Mouse (Mus musculus): ENCODE measurements at regions not wholly inside any gene's neighbourhood (a gene's known extent, or its start where the extent isn't known, plus 50 kb on each side); places are given as distances from the start of the nearest gene placed in this dataset.

GRCm38 (mm10) chr14:120144451-120144850, 102.2 kb upstream of the Oxgr1 start:
- no peak for TF ChIP-seq POLR2A (IDR thresholded peaks at IDR 0.05; ENCODE audit: borderline replicate concordance, extremely low read depth, insufficient read depth, insufficient read length)
- 83% methylated on average over 6 of the region's 6 CpGs for WGBS
- DNase-seq (ENCODE audit: low spot score) (no peak), ATAC-seq (ENCODE audit: low FRiP score, low read depth) (no peak)
- peaks cover 29% of the 10 kb centered on the region for H3K4me1 ChIP-seq (ENCODE audit: control insufficient read depth, insufficient read depth, low read length)
- H3K27ac ChIP-seq (replicated peaks; ENCODE audit: low read depth, low read length), result no peak overlapping the region
- H3K27me3 ChIP-seq (ENCODE audit: control insufficient read depth, insufficient read depth, low read length), result no peaks in the 10 kb centered on the region
- H3K9ac ChIP-seq (ENCODE audit: low read depth, low read length, severe bottlenecking), result no peak overlapping the region
- H3K4me3 ChIP-seq (replicated peaks; ENCODE audit: low read length), result no peak overlapping the region
- no peak overlapping the region for H3K4me2 ChIP-seq (replicated peaks; ENCODE audit: low read depth, low read length, severe bottlenecking)
- no peaks in the 10 kb centered on the region for H3K36me3 ChIP-seq (ENCODE audit: control insufficient read depth, insufficient read depth, low read length)
- no peaks in the 10 kb centered on the region for H3K9me3 ChIP-seq (ENCODE audit: control insufficient read depth, low read length)

GRCm38 (mm10) chr14:120146312-120146711, 104.1 kb upstream of the Oxgr1 start:
- no peaks in the 10 kb centered on the region for H3K36me3 ChIP-seq (ENCODE audit: control insufficient read depth, insufficient read depth, low read length)
- H3K9ac ChIP-seq (ENCODE audit: low read depth, low read length, severe bottlenecking), result no peak overlapping the region
- H3K27ac ChIP-seq (replicated peaks; ENCODE audit: low read depth, low read length), result peak overlapping the region; percentile 52
- no peak for ATAC-seq (ENCODE audit: low FRiP score, low read depth)
- 81% methylated on average over 11 of the region's 11 CpGs for WGBS
- TF ChIP-seq POLR2A (IDR thresholded peaks at IDR 0.05; ENCODE audit: borderline replicate concordance, extremely low read depth, insufficient read depth, insufficient read length), result no peak
- no peak for DNase-seq (ENCODE audit: low spot score)
- no peak overlapping the region for H3K4me3 ChIP-seq (replicated peaks; ENCODE audit: low read length)
- H3K4me2 ChIP-seq (replicated peaks; ENCODE audit: low read depth, low read length, severe bottlenecking), result no peak overlapping the region
- no peaks in the 10 kb centered on the region for H3K9me3 ChIP-seq (ENCODE audit: control insufficient read depth, low read length)
- H3K4me1 ChIP-seq (ENCODE audit: control insufficient read depth, insufficient read depth, low read length), result peaks cover 41% of the 10 kb centered on the region
- no peaks in the 10 kb centered on the region for H3K27me3 ChIP-seq (ENCODE audit: control insufficient read depth, insufficient read depth, low read length)

- Histone ChIP-seq H3K27me3 (ENCODE audit: control insufficient read depth, insufficient read depth, low read length) (no peaks in the 10 kb centered on the region), H3K36me3 (ENCODE audit: control insufficient read depth, insufficient read depth, low read length) (no peaks in the 10 kb centered on the region), H3K9me3 (ENCODE audit: control insufficient read depth, low read length) (no peaks in the 10 kb centered on the region), H3K4me2 (replicated peaks; ENCODE audit: low read depth, low read length, severe bottlenecking) (no peak overlapping the region), H3K27ac (replicated peaks; ENCODE audit: low read depth, low read length) (peak overlapping the region; percentile 52), H3K4me3 (replicated peaks; ENCODE audit: low read length) (no peak overlapping the region), H3K4me1 (ENCODE audit: control insufficient read depth, insufficient read depth, low read length) (peaks cover 41% of the 10 kb centered on the region), H3K9ac (ENCODE audit: low read depth, low read length, severe bottlenecking) (no peak overlapping the region)
- WGBS, result 34% methylated on average over 8 of the region's 8 CpGs
- TF ChIP-seq POLR2A (IDR thresholded peaks at IDR 0.05; ENCODE audit: borderline replicate concordance, extremely low read depth, insufficient read depth, insufficient read length), result no peak
- ATAC-seq (ENCODE audit: low FRiP score, low read depth) (peak; percentile 57), DNase-seq (ENCODE audit: low spot score) (peak; percentile 62)
Measured at GRCm38 (mm10) chr14:120146908-120147770, 104.9 kb upstream of the Oxgr1 start.

GRCm38 (mm10) chr14:120148803-120149202, 106.6 kb upstream of the Oxgr1 start:
- WGBS, result 37% methylated on average over 11 of the region's 11 CpGs
- DNase-seq (ENCODE audit: low spot score) (peak; percentile 59), ATAC-seq (ENCODE audit: low FRiP score, low read depth) (peak; percentile 73)
- Histone ChIP-seq H3K9ac (ENCODE audit: low read depth, low read length, severe bottlenecking) (peak overlapping the region; percentile 34), H3K27ac (replicated peaks; ENCODE audit: low read depth, low read length) (peak overlapping the region; percentile 87), H3K27me3 (ENCODE audit: control insufficient read depth, insufficient read depth, low read length) (no peaks in the 10 kb centered on the region), H3K9me3 (ENCODE audit: control insufficient read depth, low read length) (no peaks in the 10 kb centered on the region), H3K36me3 (ENCODE audit: control insufficient read depth, insufficient read depth, low read length) (no peaks in the 10 kb centered on the region), H3K4me3 (replicated peaks; ENCODE audit: low read length) (peak overlapping the region; percentile 25), H3K4me2 (replicated peaks; ENCODE audit: low read depth, low read length, severe bottlenecking) (peak overlapping the region; percentile 33), H3K4me1 (ENCODE audit: control insufficient read depth, insufficient read depth, low read length) (peaks cover 44% of the 10 kb centered on the region)
- TF ChIP-seq POLR2A (IDR thresholded peaks at IDR 0.05; ENCODE audit: borderline replicate concordance, extremely low read depth, insufficient read depth, insufficient read length), result no peak

- no peak overlapping the region for H3K4me3 ChIP-seq (replicated peaks; ENCODE audit: low read length)
- peaks cover 50% of the 10 kb centered on the region for H3K4me1 ChIP-seq (ENCODE audit: control insufficient read depth, insufficient read depth, low read length)
- peak overlapping the region; percentile 33; the same call in 1 of the 2 replicates for H3K4me2 ChIP-seq (replicated peaks; ENCODE audit: low read depth, low read length, severe bottlenecking)
- H3K27ac ChIP-seq (replicated peaks; ENCODE audit: low read depth, low read length), result peak overlapping the region; percentile 87
- no peak overlapping the region for H3K9ac ChIP-seq (ENCODE audit: low read depth, low read length, severe bottlenecking)
- 65% methylated on average over 11 of the region's 11 CpGs for WGBS
- no peaks in the 10 kb centered on the region for H3K36me3 ChIP-seq (ENCODE audit: control insufficient read depth, insufficient read depth, low read length)
- DNase-seq (ENCODE audit: low spot score) (no peak), ATAC-seq (ENCODE audit: low FRiP score, low read depth) (no peak)
- H3K9me3 ChIP-seq (ENCODE audit: control insufficient read depth, low read length), result no peaks in the 10 kb centered on the region
- no peaks in the 10 kb centered on the region for H3K27me3 ChIP-seq (ENCODE audit: control insufficient read depth, insufficient read depth, low read length)
- TF ChIP-seq POLR2A (IDR thresholded peaks at IDR 0.05; ENCODE audit: borderline replicate concordance, extremely low read depth, insufficient read depth, insufficient read length), result no peak
Measured at GRCm38 (mm10) chr14:120149341-120149741, 107.1 kb upstream of the Oxgr1 start.

Data from limb, embryonic 14.5 days (tissue).